Comparison of ENCODE assay signal across 9 mouse cellular contexts in genomic region chr9:63553628-63554027, GRCm38 (mm10). TPM values are rescaled to one million over a fixed set of nuclear protein-coding genes. Genes with fewer than 3 reads are reported as not detected.
"Had no signal": no experiment of that assay in that cellular context is flagged by ENCODE, and none has a peak within 500 bp of the region (broad histone marks: within the 10 kb centered on the region; RNA-seq: fewer than 3 reads in every experiment).

No protein-coding gene starts in this region.

- DNase-seq: kidney, adult 8-10 months; kidney, postnatal 25 days; liver; liver, embryonic 13.5 days; liver, postnatal 0 days; lung, postnatal 14 days; spleen, adult 18-20 months; thymus, postnatal 4 days had no signal

RNA-seq across cellular contexts. Expression of gene Iqch, which starts 48.7 kb away (rescaled TPM):
- total RNA-seq: midbrain, postnatal 0 days had no signal
